Mouse (Mus musculus) MEL (cell line): Measurements from ENCODE around the gene Tmc6.

ENCODE experiments used
- EP300 ChIP-seq, 2 experiments: IDR thresholded peaks; 2 replicates each; pipeline ENCODE4 v1.6.1; 2011; ENCODE audit warnings: improper control_type of control experiment in 2 of 2, low read length in 2 of 2, low read depth in 1 of 2, mild to moderate bottlenecking in 1 of 2
- POLR2A ChIP-seq, 2 experiments: IDR thresholded peaks; 2 replicates each; pipeline ENCODE4 v1.6.1; 2011 to 2012; ENCODE audit warnings: low read length in 2 of 2, mild to moderate bottlenecking in 2 of 2, control low read depth in 1 of 2, improper control_type of control experiment in 1 of 2, low read depth in 1 of 2, moderate library complexity in 1 of 2; ENCODE audit not compliant: control insufficient read depth in 1 of 2, insufficient read depth in 1 of 2, poor library complexity in 1 of 2
- RAD21 ChIP-seq: IDR thresholded peaks from 2 replicates; pipeline ENCODE4 v1.6.1; 2011; ENCODE audit warnings: mild to moderate bottlenecking, low read depth, low read length, improper control_type of control experiment
- TCF12 ChIP-seq: IDR thresholded peaks from 2 replicates; pipeline ENCODE4 v1.6.1; 2014; ENCODE audit warnings: low read depth, mild to moderate bottlenecking, inconsistent platforms, low read length, improper control_type of control experiment, moderate library complexity

GRCm38 (mm10) chr11:117797511-117798159, 15.6 kb upstream of the Tmc6 start, which contains the start of gene 6030468B19Rik:
- TF ChIP-seq EP300 (IDR thresholded peaks at IDR 0.05; ENCODE audit: low read depth in 1 of 2, low read length in 2 of 2) (peak; percentile 41 to 78), POLR2A (IDR thresholded peaks at IDR 0.05; ENCODE audit: control insufficient read depth in 1 of 2, insufficient read depth in 1 of 2, low read depth in 1 of 2, low read length in 2 of 2, poor library complexity in 1 of 2) (peak in 1 of 2 experiments; percentile 19; a peak in 1 of 4 replicates), RAD21 (no peak), TCF12 (peak; percentile 70)
